Mouse (Mus musculus) myocyte (in vitro differentiated cells): ENCODE measurements at regions not wholly inside any gene's neighbourhood (a gene's known extent, or its start where the extent isn't known, plus 50 kb on each side); places are given as distances from the start of the nearest gene placed in this dataset.

ENCODE experiments used
- CEBPB ChIP-seq: IDR thresholded peaks from 2 replicates; pipeline ENCODE4 v1.6.1; 2011; ENCODE audit warnings: mild to moderate bottlenecking, moderate library complexity; ENCODE audit not compliant: poor library complexity, insufficient read depth, severe bottlenecking
- MAX ChIP-seq: IDR thresholded peaks from one replicate; pipeline ENCODE4 v1.6.1; 2011; ENCODE audit warnings: low read depth, mild to moderate bottlenecking, control low read depth
- MYOD1 ChIP-seq, 3 experiments: IDR thresholded peaks; one replicate each; pipeline ENCODE4 v1.6.1; 2011; ENCODE audit warnings: control low read depth in 2 of 3, low read depth in 2 of 3, mild to moderate bottlenecking in 2 of 3, moderate library complexity in 1 of 3; ENCODE audit not compliant: insufficient read length in 2 of 3, control insufficient read depth in 1 of 3
- MYOG ChIP-seq, 3 experiments: IDR thresholded peaks; one replicate each; pipeline ENCODE4 v1.6.1; 2011; ENCODE audit warnings: control low read depth in 2 of 3, low read depth in 2 of 3, mild to moderate bottlenecking in 2 of 3; ENCODE audit not compliant: insufficient read length in 2 of 3, control insufficient read depth in 1 of 3, insufficient read depth in 1 of 3
- POLR2A ChIP-seq: IDR thresholded peaks from one replicate; pipeline ENCODE4 v1.6.1; 2011; ENCODE audit warnings: low read depth, mild to moderate bottlenecking, control low read depth, moderate library complexity; ENCODE audit not compliant: insufficient read length
- TCF12 ChIP-seq: IDR thresholded peaks from one replicate; pipeline ENCODE4 v1.6.1; 2011; ENCODE audit warnings: mild to moderate bottlenecking, control low read depth; ENCODE audit not compliant: poor library complexity, insufficient read depth, severe bottlenecking
- USF1 ChIP-seq: IDR thresholded peaks from one replicate; pipeline ENCODE4 v1.6.1; 2011; ENCODE audit warnings: low read depth, mild to moderate bottlenecking, control low read depth, moderate library complexity

DNA sequence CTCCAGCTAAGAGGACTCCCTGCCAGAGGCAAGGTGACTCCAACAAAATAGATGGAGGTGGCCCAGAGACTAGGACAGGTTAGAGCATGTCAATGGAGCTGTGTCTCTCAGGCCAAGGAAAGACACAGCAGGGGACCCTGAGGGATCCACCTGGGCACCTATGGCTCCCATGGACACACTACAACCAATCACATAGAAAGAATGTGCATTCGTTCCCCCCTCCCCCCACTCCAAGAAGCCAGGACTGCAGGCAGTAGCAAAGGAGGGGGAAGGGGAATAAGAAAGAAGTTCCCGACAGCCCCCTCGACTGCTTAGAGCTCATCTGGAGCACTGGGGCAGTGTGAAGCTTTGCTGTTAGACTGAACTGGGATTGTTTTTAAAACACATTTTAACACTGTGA is 474.1 kb downstream of the Bnc2 start:
- TF ChIP-seq TCF12 (no peak), POLR2A (no peak), MYOG (IDR thresholded peaks at IDR 0.05; ENCODE audit: control insufficient read depth in 1 of 3, insufficient read depth in 1 of 3, insufficient read length in 2 of 3, low read depth in 2 of 3) (no peak), MAX (no peak), USF1 (no peak), MYOD1 (IDR thresholded peaks at IDR 0.05; ENCODE audit: control insufficient read depth in 1 of 3, insufficient read length in 2 of 3, low read depth in 2 of 3) (no peak), CEBPB (no peak)
